Mouse (Mus musculus) layer of hippocampus, adult 2 months (tissue): ENCODE measurements around the gene Kalrn. TPM values are rescaled to one million over a fixed set of nuclear protein-coding genes. Genes with fewer than 3 reads are reported as not detected.

ENCODE experiments used
- DNase-seq, 2 experiments: peaks; one replicate each; pipeline ENCODE4 v3.0.0; 2022; ENCODE audit warnings: low spot score in 2 of 2
- H3K27ac ChIP-seq: fragments of 200-600 bp; 2 replicates; pipeline ENCODE4 v1.8.1; 2022
- H3K4me3 ChIP-seq: fragments of 200-600 bp; 2 replicates; pipeline ENCODE4 v1.8.1; 2022; ENCODE audit warnings: mild to moderate bottlenecking
- CTCF ChIP-seq: fragments of 200-600 bp; conservative IDR thresholded peaks from 2 replicates; pipeline ENCODE4 v1.8.1; 2022; ENCODE audit warnings: antibody characterized with exemption, mild to moderate bottlenecking, moderate library complexity
- total RNA-seq, 2 experiments: library from RNA; stranded (reverse); gene quantifications; 2 replicates each; pipeline ENCODE4 v1.2.3; 2021

The Kalrn gene
- total RNA-seq, 2 experiments from 2014 or later = 533 to 549 TPM

GRCm38 (mm10) chr16:33939133-33939531 is 634.2 kb downstream of the Kalrn start:
- 0 out of 2 replicates have a peak overlapping the region, but pooled peaks have one; percentile 67 for H3K27ac ChIP-seq
- TF ChIP-seq CTCF = no peak
- no peak overlapping the region for H3K4me3 ChIP-seq
- no peak for DNase-seq

- DNase-seq = no peak
- Histone ChIP-seq H3K27ac (peak overlapping the region; percentile 67), H3K4me3 (no peak overlapping the region)
- TF ChIP-seq CTCF = no peak
Measured at GRCm38 (mm10) chr16:33938311-33939132, 634.8 kb downstream of the Kalrn start.

- H3K27ac ChIP-seq = peak overlapping the region; percentile 67
- DNase-seq = peak in 1 of 2 experiments; percentile 37
- H3K4me3 ChIP-seq = no peak overlapping the region
- no peak for TF ChIP-seq CTCF
Measured at GRCm38 (mm10) chr16:33937567-33937966, 635.8 kb downstream of the Kalrn start.

DNA sequence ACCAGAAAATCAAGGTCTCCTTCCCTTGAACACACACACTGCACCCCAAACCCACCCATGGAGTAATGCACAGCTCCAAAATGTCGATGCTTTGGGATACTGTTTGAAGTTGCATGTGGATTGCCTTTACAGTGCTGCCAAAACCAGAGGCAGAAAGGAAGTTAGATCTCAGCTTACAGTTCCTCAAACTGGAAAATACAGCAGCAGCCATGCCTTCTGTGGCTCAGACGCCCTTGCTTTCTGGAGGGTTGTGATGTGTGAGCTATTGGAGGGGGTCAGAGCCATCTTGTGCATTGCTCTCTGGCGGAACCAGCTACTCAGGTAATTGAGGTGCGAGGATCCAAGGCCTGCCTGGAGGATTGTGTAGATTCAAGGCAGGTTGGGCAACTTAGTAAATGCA is 636.4 kb downstream of the Kalrn start:
- no peak for TF ChIP-seq CTCF
- DNase-seq = no peak
- no peak overlapping the region for H3K4me3 ChIP-seq
- H3K27ac ChIP-seq = no peak overlapping the region

- DNase-seq = no peak
- Histone ChIP-seq H3K4me3 (no peak overlapping the region), H3K27ac (no peak overlapping the region)
- no peak for TF ChIP-seq CTCF
Measured at GRCm38 (mm10) chr16:33935407-33935785, 637.9 kb downstream of the Kalrn start.

- Histone ChIP-seq H3K4me3 (no peak overlapping the region), H3K27ac (peak overlapping the region; percentile 41; the same call in 1 of the 2 replicates)
- no peak for TF ChIP-seq CTCF
- DNase-seq = peak in 1 of 2 experiments; percentile 52
Measured at GRCm38 (mm10) chr16:33934701-33935406, 638.5 kb downstream of the Kalrn start.

DNA sequence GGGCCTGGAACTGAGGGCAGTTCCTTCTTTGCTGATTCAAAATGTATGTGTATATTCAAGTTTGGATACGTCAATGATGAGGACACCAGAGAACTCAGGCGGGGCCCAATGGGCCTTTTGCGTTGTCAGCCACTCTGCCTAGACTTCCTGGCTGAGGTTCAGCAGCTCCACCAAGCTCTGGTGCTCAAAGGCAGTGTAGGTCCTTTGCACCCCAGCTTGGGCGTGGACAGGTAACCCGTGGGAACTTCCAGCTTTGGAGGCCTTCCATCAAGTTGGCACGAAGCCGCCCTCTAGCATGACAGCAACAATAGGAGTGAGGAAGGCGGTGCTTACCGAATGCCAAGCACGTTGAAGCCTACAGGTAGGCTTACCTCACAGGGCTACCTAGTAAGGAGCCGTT is 639.9 kb downstream of the Kalrn start:
- DNase-seq = no peak
- Histone ChIP-seq H3K27ac (no peak overlapping the region), H3K4me3 (no peak overlapping the region)
- no peak for TF ChIP-seq CTCF

GRCm38 (mm10) chr16:33932126-33932525 is 641.2 kb downstream of the Kalrn start:
- Histone ChIP-seq H3K27ac (no peak overlapping the region), H3K4me3 (no peak overlapping the region)
- TF ChIP-seq CTCF = no peak
- DNase-seq = no peak

GRCm38 (mm10) chr16:33931682-33932081 is 641.6 kb downstream of the Kalrn start:
- H3K27ac ChIP-seq = no peak overlapping the region
- TF ChIP-seq CTCF = no peak
- no peak for DNase-seq
- H3K4me3 ChIP-seq = no peak overlapping the region

GRCm38 (mm10) chr16:33930785-33931184 is 642.5 kb downstream of the Kalrn start:
- no peak overlapping the region for H3K27ac ChIP-seq
- DNase-seq = no peak
- TF ChIP-seq CTCF = no peak
- H3K4me3 ChIP-seq = no peak overlapping the region

- TF ChIP-seq CTCF = no peak
- no peak overlapping the region for H3K4me3 ChIP-seq
- H3K27ac ChIP-seq = peak overlapping the region; percentile 5; the same call in 1 of the 2 replicates
- DNase-seq = no peak
Measured at GRCm38 (mm10) chr16:33928788-33929462, 644.4 kb downstream of the Kalrn start.

DNA sequence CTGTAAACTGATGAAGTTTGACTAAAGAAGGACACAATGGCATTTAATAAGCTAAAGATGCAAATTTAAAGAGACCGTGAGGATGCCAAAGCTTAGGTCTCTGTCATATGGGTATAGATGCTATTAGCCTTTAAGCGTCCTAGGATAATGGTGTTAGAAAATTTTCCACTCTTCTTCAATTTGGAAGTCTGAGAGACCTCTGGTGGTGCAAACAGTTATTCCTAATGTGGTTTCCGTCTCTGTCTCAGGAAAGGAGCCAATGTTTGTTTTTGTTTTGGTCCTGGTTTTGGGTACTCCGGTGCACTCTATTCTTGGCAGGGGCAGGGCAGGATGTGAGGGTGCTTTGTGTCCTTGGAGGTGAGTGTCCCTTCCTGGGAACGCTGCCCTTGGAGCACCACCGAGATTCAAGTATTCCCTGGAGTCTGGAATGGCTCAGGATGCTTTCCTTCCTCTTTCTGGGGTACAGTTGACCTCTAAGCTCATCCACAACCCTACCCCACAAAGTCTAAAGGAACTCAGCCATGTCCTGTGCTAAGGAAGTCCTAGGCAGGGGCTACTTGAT is 646.0 kb downstream of the Kalrn start:
- TF ChIP-seq CTCF = peak; percentile 66
- no peak for DNase-seq
- Histone ChIP-seq H3K27ac (no peak overlapping the region), H3K4me3 (no peak overlapping the region)

DNA sequence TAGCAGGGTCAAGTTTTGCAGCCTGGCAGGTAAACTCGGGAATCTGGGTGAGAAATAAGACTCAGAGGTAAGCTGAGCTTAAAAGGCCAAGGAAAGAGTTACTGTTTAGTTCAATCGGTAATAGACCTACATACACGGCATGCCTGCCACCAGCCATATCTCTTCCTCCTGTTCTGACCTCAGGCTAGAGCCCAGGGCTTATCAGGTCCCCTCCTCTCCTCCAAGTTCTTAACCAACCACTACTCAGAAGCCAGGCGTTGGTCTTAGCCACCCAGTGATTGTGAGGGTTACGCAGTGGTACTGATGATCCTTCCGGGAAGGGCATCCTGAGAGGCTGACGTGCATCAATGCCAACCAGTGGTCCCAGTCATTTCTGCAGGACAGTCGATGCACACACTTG is 649.6 kb downstream of the Kalrn start:
- Histone ChIP-seq H3K27ac (no peak overlapping the region), H3K4me3 (no peak overlapping the region)
- DNase-seq = no peak
- no peak for TF ChIP-seq CTCF
